Mouse (Mus musculus) ES-E14 (cell line): ENCODE results near the gene Ctsc. TPM values are rescaled to one million over a fixed set of nuclear protein-coding genes. Genes with fewer than 3 reads are reported as not detected.

Experiments used
- DNase-seq: peaks from one replicate; pipeline ENCODE4 v3.0.0-alpha.2; 2013; ENCODE audit warnings: low read depth, low spot score
- H3K27ac ChIP-seq: 2 replicates; pipeline ENCODE4 v1.5.1; 2012; ENCODE audit warnings: low read depth, mild to moderate bottlenecking, low read length, moderate library complexity, mixed read lengths; ENCODE audit not compliant: poor library complexity, insufficient read depth, severe bottlenecking
- H3K36me3 ChIP-seq: 2 replicates; pipeline ENCODE4 v1.6.1; 2012; ENCODE audit warnings: mild to moderate bottlenecking, low read length, moderate library complexity, mixed read lengths; ENCODE audit not compliant: control insufficient read depth, poor library complexity, insufficient read depth, severe bottlenecking
- H3K4me1 ChIP-seq, 2 experiments: fragments of 150-350 bp in 1 of 2; sonication (generic) in 1 of 2; 2 replicates each; pipeline ENCODE4 v1.6.1; 2012; ENCODE audit warnings: low read length in 2 of 2, mild to moderate bottlenecking in 1 of 2, mixed read lengths in 1 of 2; ENCODE audit not compliant: control insufficient read depth in 2 of 2, insufficient read depth in 2 of 2, poor library complexity in 1 of 2
- H3K4me3 ChIP-seq, 2 experiments: fragments of 150-350 bp in 1 of 2; sonication (generic) in 1 of 2; 2 replicates each; pipeline ENCODE4 v1.5.1; 2012; ENCODE audit warnings: low read length in 2 of 2, low read depth in 1 of 2, mild to moderate bottlenecking in 1 of 2, mixed read lengths in 1 of 2; ENCODE audit not compliant: insufficient read depth in 1 of 2, poor library complexity in 1 of 2, severe bottlenecking in 1 of 2
- H3K9ac ChIP-seq: 2 replicates; pipeline ENCODE4 v1.6.1; 2012; ENCODE audit warnings: low read depth, mild to moderate bottlenecking, low read length, mixed read lengths; ENCODE audit not compliant: poor library complexity, insufficient read depth, severe bottlenecking
- H3K9me3 ChIP-seq: fragments of 150-350 bp; sonication (generic); 2 replicates; pipeline ENCODE4 v1.6.1; 2012; ENCODE audit warnings: low read depth, mild to moderate bottlenecking, low read length; ENCODE audit not compliant: control insufficient read depth, insufficient read depth
- CHD2 ChIP-seq: IDR thresholded peaks from 2 replicates; pipeline ENCODE4 v1.6.1; 2014; ENCODE audit warnings: mild to moderate bottlenecking, low read depth, low read length, inconsistent platforms
- HCFC1 ChIP-seq: IDR thresholded peaks from 2 replicates; pipeline ENCODE4 v1.6.1; 2012; ENCODE audit warnings: low read length, inconsistent platforms, borderline replicate concordance; ENCODE audit not compliant: insufficient read depth
- MAFK ChIP-seq: IDR thresholded peaks from 2 replicates; pipeline ENCODE4 v1.6.1; 2014; ENCODE audit warnings: mild to moderate bottlenecking, low read depth, low read length, inconsistent platforms; ENCODE audit not compliant: insufficient read depth
- ZC3H11A ChIP-seq: IDR thresholded peaks from 2 replicates; pipeline ENCODE4 v1.6.1; 2012; ENCODE audit warnings: low read depth, mild to moderate bottlenecking, inconsistent platforms, low read length, borderline replicate concordance
- ZNF384 ChIP-seq: IDR thresholded peaks from 2 replicates; pipeline ENCODE4 v1.6.1; 2012; ENCODE audit warnings: low read depth, low read length, inconsistent platforms
- in situ Hi-C, 2 experiments: fragments of 600-800 bp; cut with MboI; formaldehyde crosslinking; loops; one replicate each; pipeline ENCODE4 v1.15.1; 2025; ENCODE audit warnings: low sequenced_read_pairs in 2 of 2, inconsistent platforms in 1 of 2; ENCODE audit not compliant: unreplicated experiment in 2 of 2
- total RNA-seq: library from RNA; depleted of rRNA; stranded (reverse); fragments of 300-350 nt; gene quantifications from 2 replicates; pipeline ENCODE4 v1.2.3, GENCODE M21; 2012

Ctsc gene
- total RNA-seq, 1 experiment: 18.9 TPM

GRCm38 (mm10) chr7:88269913-88270312 lies 8.0 kb upstream of the Ctsc start:
- Histone ChIP-seq H3K27ac (no peak overlapping the region), H3K9ac (no peak overlapping the region), H3K9me3 (no peaks in the 10 kb centered on the region), H3K4me3 (no peak overlapping the region), H3K36me3 (no peaks in the 10 kb centered on the region), H3K4me1 (no peaks in the 10 kb centered on the region)
- in situ Hi-C loops: no loop called here
- no peak for DNase-seq
- no peak for TF ChIP-seq ZC3H11A
- no peak for TF ChIP-seq HCFC1
- no peak for TF ChIP-seq CHD2
- TF ChIP-seq MAFK: no peak
- TF ChIP-seq ZNF384: no peak

DNA sequence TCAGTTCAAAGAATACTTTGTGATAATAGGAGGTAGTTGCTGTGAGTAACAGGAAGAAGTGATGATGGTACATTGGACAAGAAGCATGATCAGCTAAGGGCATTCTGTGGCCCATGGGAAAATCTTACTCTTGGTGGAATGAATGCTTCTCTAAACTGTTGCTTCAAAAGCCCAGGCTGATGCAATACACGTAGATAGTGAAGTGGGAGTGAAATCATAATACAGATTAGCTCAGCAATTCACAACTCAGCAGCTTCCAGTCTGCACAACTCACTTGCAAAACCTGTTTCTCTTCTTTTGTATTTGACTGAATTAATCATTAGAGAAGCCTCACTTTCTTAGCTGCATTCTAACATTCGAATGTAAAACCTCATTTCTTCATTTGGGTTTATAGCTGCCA lies 6.4 kb upstream of the Ctsc start:
- DNase-seq: no peak
- Histone ChIP-seq H3K9ac (no peak overlapping the region), H3K4me3 (no peak overlapping the region), H3K9me3 (no peaks in the 10 kb centered on the region), H3K36me3 (no peaks in the 10 kb centered on the region), H3K4me1 (no peaks in the 10 kb centered on the region), H3K27ac (no peak overlapping the region)
- in situ Hi-C loops: no loop called here
- TF ChIP-seq MAFK: no peak
- TF ChIP-seq ZC3H11A: no peak
- no peak for TF ChIP-seq HCFC1
- no peak for TF ChIP-seq CHD2
- no peak for TF ChIP-seq ZNF384

DNA sequence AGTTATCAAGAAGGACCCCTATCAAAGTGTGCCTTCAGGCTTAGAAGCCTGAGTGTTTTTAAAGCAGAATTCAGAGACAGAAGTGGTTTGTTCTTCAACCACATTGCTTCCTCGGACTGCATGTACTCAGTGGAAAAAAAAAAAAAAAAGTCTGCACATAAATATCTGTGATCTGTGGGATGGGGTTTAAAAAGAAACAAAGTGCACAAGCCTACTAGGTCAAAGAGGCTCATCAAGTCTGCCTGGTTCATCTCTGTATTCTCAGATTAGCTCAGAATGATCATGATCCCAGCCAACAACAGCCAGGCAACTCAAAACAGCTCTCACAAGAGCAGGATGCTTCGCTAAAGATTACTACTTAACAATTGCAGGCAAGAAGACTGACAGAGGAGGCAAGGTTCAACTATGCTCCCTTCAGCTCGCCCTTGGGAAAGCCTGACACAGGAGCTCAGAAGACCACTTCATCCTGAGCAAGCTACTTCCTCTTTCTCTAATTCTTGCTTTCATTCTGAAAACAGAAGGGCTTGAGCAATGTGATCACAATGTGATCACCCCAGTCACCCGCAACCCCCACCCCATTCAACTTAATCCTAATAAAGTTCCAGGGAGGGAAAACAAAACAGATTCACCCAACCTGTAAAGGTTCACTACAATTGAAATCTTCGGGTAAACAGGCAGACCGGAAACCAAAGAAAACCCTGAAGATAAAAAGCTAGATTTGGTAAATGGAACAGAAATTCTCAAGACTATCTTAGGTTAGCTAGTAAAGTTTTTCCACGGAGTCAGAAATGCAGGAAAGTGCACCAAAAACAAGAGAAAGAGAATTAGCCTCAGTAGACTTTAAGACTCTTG lies 745 bp upstream of the Ctsc start:
- peak overlapping the region in 1 of 2 experiments; percentile 59; a peak in 1 of 4 replicates for H3K4me3 ChIP-seq
- no peaks in the 10 kb centered on the region for H3K9me3 ChIP-seq
- no peak overlapping the region for H3K9ac ChIP-seq
- no peaks in the 10 kb centered on the region for H3K4me1 ChIP-seq
- H3K36me3 ChIP-seq: no peaks in the 10 kb centered on the region
- TF ChIP-seq ZC3H11A: no peak
- no peak for TF ChIP-seq CHD2
- TF ChIP-seq ZNF384: no peak
- TF ChIP-seq HCFC1: no peak
- TF ChIP-seq MAFK: no peak
- in situ Hi-C loops: no loop called here
- DNase-seq: no peak
- no peak overlapping the region for H3K27ac ChIP-seq

DNA sequence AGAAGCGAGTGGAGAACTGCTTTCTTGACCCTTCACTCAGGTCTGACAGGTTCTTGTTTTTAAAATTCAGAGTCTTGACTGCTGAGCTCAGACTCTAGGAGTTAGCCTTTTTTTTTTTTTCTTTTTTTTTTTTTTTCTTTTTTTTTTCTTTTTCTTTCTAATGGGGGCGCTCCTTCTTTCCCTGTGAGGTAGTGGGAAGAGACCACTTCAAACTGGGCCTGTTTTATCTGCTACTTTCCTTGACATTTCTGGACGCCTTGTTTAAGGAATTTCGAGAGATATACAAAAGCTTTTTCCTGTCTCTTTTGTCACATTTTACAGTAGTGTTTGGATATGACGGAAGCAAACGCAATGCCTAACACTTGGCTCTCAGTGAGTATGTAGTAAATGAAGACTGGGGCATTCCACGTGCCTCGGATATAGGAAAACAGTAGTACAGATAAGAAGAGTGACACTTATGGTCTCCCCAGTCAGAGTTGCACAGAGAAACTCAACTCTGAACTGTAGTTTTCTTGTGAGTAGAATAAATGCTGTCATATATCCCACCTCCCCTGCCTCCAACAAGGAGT lies 827 bp downstream of the Ctsc start:
- Histone ChIP-seq H3K4me3 (peak overlapping the region; percentile 55 to 59; a peak in 3 of 4 replicates), H3K27ac (no peak overlapping the region), H3K9me3 (no peaks in the 10 kb centered on the region), H3K9ac (no peak overlapping the region), H3K4me1 (no peaks in the 10 kb centered on the region), H3K36me3 (no peaks in the 10 kb centered on the region)
- in situ Hi-C loops: no loop called here
- TF ChIP-seq MAFK: no peak
- no peak for TF ChIP-seq ZNF384
- TF ChIP-seq CHD2: no peak
- no peak for TF ChIP-seq ZC3H11A
- no peak for TF ChIP-seq HCFC1
- no peak for DNase-seq
